Mouse (Mus musculus): ENCODE measurements around the gene Maob. TPM values are rescaled to one million over a fixed set of nuclear protein-coding genes. Genes with fewer than 3 reads are reported as not detected.

Gene Maob
- polyA plus RNA-seq (2015; fragmentation: Nextera tagmentation; extraction: Ambion mirVana), result 28.6 and 33.7 TPM in 2 replicates

- Histone ChIP-seq H3K27me3 (no peaks in the 10 kb centered on the region), H3K9me3 (replicated peaks) (no peaks in the 10 kb centered on the region), H3K27ac (peak within 1 kb of the TSS; percentile 43; the same call in 1 of the 2 replicates), H3K4me1 (replicated peaks) (no peaks in the 10 kb centered on the region), H3K36me3 (no peaks in the 10 kb centered on the region), H3K9ac (no peak within 1 kb of the TSS), H3K4me2 (peak within 1 kb of the TSS; percentile 30), H3K4me3 (replicated peaks) (peak within 1 kb of the TSS; percentile 26)
- 16% methylated on average over 18 of the region's 18 CpGs for WGBS (ENCODE audit: insufficient replicate concordance)
- no peak for DNase-seq
- ATAC-seq (ENCODE audit: low read depth), result peak; percentile 79
Measured at GRCm38 (mm10) chrX:16817261-16817769, at the start of gene Maob. TSS of gene Maob (minus strand) at chrX:16817366.

- H3K27me3 ChIP-seq, result no peaks in the 10 kb centered on the region
- no peak for ATAC-seq (ENCODE audit: low read depth)
- DNase-seq, result no peak
- no peak overlapping the region for H3K9ac ChIP-seq
- H3K9me3 ChIP-seq (replicated peaks), result no peaks in the 10 kb centered on the region
- no peaks in the 10 kb centered on the region for H3K4me1 ChIP-seq (replicated peaks)
- H3K4me3 ChIP-seq (replicated peaks), result no peak overlapping the region
- no peaks in the 10 kb centered on the region for H3K36me3 ChIP-seq
- no peak overlapping the region for H3K4me2 ChIP-seq
- H3K27ac ChIP-seq, result no peak overlapping the region
Measured at GRCm38 (mm10) chrX:16860244-16860643, 43.1 kb upstream of the Maob start.

- Histone ChIP-seq H3K9ac (no peak overlapping the region), H3K4me1 (replicated peaks) (no peaks in the 10 kb centered on the region), H3K9me3 (replicated peaks) (no peaks in the 10 kb centered on the region), H3K4me2 (no peak overlapping the region), H3K27ac (no peak overlapping the region), H3K4me3 (replicated peaks) (no peak overlapping the region), H3K36me3 (no peaks in the 10 kb centered on the region), H3K27me3 (no peaks in the 10 kb centered on the region)
- 78% methylated on average over 2 of the region's 2 CpGs for WGBS (ENCODE audit: insufficient replicate concordance)
- no peak for DNase-seq
- ATAC-seq (ENCODE audit: low read depth), result no peak
Measured at GRCm38 (mm10) chrX:16846034-16846433, 28.9 kb upstream of the Maob start.

- Histone ChIP-seq H3K27me3 (no peaks in the 10 kb centered on the region), H3K27ac (no peak overlapping the region), H3K4me3 (replicated peaks) (no peak overlapping the region), H3K9ac (no peak overlapping the region), H3K4me2 (no peak overlapping the region), H3K4me1 (replicated peaks) (no peaks in the 10 kb centered on the region), H3K36me3 (no peaks in the 10 kb centered on the region), H3K9me3 (replicated peaks) (no peaks in the 10 kb centered on the region)
- DNase-seq (no peak), ATAC-seq (ENCODE audit: low read depth) (no peak)
- WGBS (ENCODE audit: insufficient replicate concordance), result 31% methylated on average over 2 of the region's 2 CpGs
Measured at GRCm38 (mm10) chrX:16841443-16841842, 24.3 kb upstream of the Maob start.

- no peaks in the 10 kb centered on the region for H3K4me1 ChIP-seq (replicated peaks)
- DNase-seq (no peak), ATAC-seq (ENCODE audit: low read depth) (no peak)
- no peaks in the 10 kb centered on the region for H3K9me3 ChIP-seq (replicated peaks)
- 63% methylated on average over 1 of the region's 1 CpGs for WGBS (ENCODE audit: insufficient replicate concordance)
- H3K4me3 ChIP-seq (replicated peaks), result no peak overlapping the region
- H3K36me3 ChIP-seq, result no peaks in the 10 kb centered on the region
- no peak overlapping the region for H3K27ac ChIP-seq
- no peaks in the 10 kb centered on the region for H3K27me3 ChIP-seq
- no peak overlapping the region for H3K4me2 ChIP-seq
- no peak overlapping the region for H3K9ac ChIP-seq
Measured at GRCm38 (mm10) chrX:16837293-16837692, 20.1 kb upstream of the Maob start.

- H3K27me3 ChIP-seq, result no peaks in the 10 kb centered on the region
- DNase-seq (no peak), ATAC-seq (ENCODE audit: low read depth) (no peak)
- no peaks in the 10 kb centered on the region for H3K36me3 ChIP-seq
- no peak overlapping the region for H3K27ac ChIP-seq
- no peaks in the 10 kb centered on the region for H3K9me3 ChIP-seq (replicated peaks)
- no peak overlapping the region for H3K4me3 ChIP-seq (replicated peaks)
- no peak overlapping the region for H3K9ac ChIP-seq
- no peak overlapping the region for H3K4me2 ChIP-seq
- no peaks in the 10 kb centered on the region for H3K4me1 ChIP-seq (replicated peaks)
Measured at GRCm38 (mm10) chrX:16836488-16837082, 19.4 kb upstream of the Maob start.

GRCm38 (mm10) chrX:16826028-16826427 is 8.9 kb upstream of the Maob start:
- Histone ChIP-seq H3K36me3 (no peaks in the 10 kb centered on the region), H3K27ac (no peak overlapping the region), H3K9ac (no peak overlapping the region), H3K27me3 (no peaks in the 10 kb centered on the region), H3K9me3 (replicated peaks) (no peaks in the 10 kb centered on the region), H3K4me2 (no peak overlapping the region), H3K4me3 (replicated peaks) (no peak overlapping the region), H3K4me1 (replicated peaks) (no peaks in the 10 kb centered on the region)
- ATAC-seq (ENCODE audit: low read depth) (no peak), DNase-seq (no peak)
- WGBS (ENCODE audit: insufficient replicate concordance), result 64% methylated on average over 1 of the region's 1 CpGs

- Histone ChIP-seq H3K9ac (no peak overlapping the region), H3K9me3 (replicated peaks) (no peaks in the 10 kb centered on the region), H3K4me2 (peak overlapping the region; percentile 30), H3K4me3 (replicated peaks) (peak overlapping the region; percentile 26), H3K27me3 (no peaks in the 10 kb centered on the region), H3K4me1 (replicated peaks) (no peaks in the 10 kb centered on the region), H3K36me3 (no peaks in the 10 kb centered on the region), H3K27ac (no peak overlapping the region)
- DNase-seq, result no peak
- WGBS (ENCODE audit: insufficient replicate concordance), result 63% methylated on average over 3 of the region's 3 CpGs
- ATAC-seq (ENCODE audit: low read depth), result no peak
Measured at GRCm38 (mm10) chrX:16815965-16816364, 1.2 kb downstream of the Maob start.

GRCm38 (mm10) chrX:16812080-16812479 is 5.1 kb downstream of the Maob start:
- no peaks in the 10 kb centered on the region for H3K27me3 ChIP-seq
- DNase-seq (no peak), ATAC-seq (ENCODE audit: low read depth) (no peak)
- no peak overlapping the region for H3K9ac ChIP-seq
- H3K27ac ChIP-seq, result no peak overlapping the region
- no peaks in the 10 kb centered on the region for H3K4me1 ChIP-seq (replicated peaks)
- no peak overlapping the region for H3K4me2 ChIP-seq
- H3K4me3 ChIP-seq (replicated peaks), result no peak overlapping the region
- H3K36me3 ChIP-seq, result no peaks in the 10 kb centered on the region
- H3K9me3 ChIP-seq (replicated peaks), result no peaks in the 10 kb centered on the region
- 37% methylated on average over 3 of the region's 3 CpGs for WGBS (ENCODE audit: insufficient replicate concordance)

- no peaks in the 10 kb centered on the region for H3K27me3 ChIP-seq
- ATAC-seq (ENCODE audit: low read depth), result no peak
- WGBS (ENCODE audit: insufficient replicate concordance), result 50% methylated on average over 1 of the region's 1 CpGs
Measured at GRCm38 (mm10) chrX:16767453-16767852, 49.7 kb downstream of the Maob start.

GRCm38 (mm10) chrX:16766156-16766555 is 51.0 kb downstream of the Maob start:
- Histone ChIP-seq H3K4me3 (replicated peaks) (no peak overlapping the region), H3K4me1 (replicated peaks) (no peaks in the 10 kb centered on the region), H3K9ac (no peak overlapping the region), H3K27ac (no peak overlapping the region), H3K36me3 (no peaks in the 10 kb centered on the region), H3K9me3 (replicated peaks) (no peaks in the 10 kb centered on the region), H3K27me3 (no peaks in the 10 kb centered on the region), H3K4me2 (no peak overlapping the region)
- ATAC-seq (ENCODE audit: low read depth) (no peak), DNase-seq (no peak)
- WGBS (ENCODE audit: insufficient replicate concordance), result 60% methylated on average over 4 of the region's 4 CpGs

More at GRCm38 (mm10) chrX:16767453-16767852, 49.7 kb downstream of the Maob start:
- H3K36me3 ChIP-seq, result no peaks in the 10 kb centered on the region
- no peak overlapping the region for H3K4me2 ChIP-seq
- no peak overlapping the region for H3K9ac ChIP-seq
- no peak overlapping the region for H3K4me3 ChIP-seq (replicated peaks)
- H3K27ac ChIP-seq, result no peak overlapping the region
- no peaks in the 10 kb centered on the region for H3K9me3 ChIP-seq (replicated peaks)
- DNase-seq, result no peak
- H3K4me1 ChIP-seq (replicated peaks), result no peaks in the 10 kb centered on the region

- H3K4me3 ChIP-seq (replicated peaks), result no peak overlapping the region
- no peak for DNase-seq
- WGBS (ENCODE audit: insufficient replicate concordance), result 42% methylated on average over 3 of the region's 3 CpGs
- no peaks in the 10 kb centered on the region for H3K4me1 ChIP-seq (replicated peaks)
- H3K9ac ChIP-seq, result no peak overlapping the region
- H3K36me3 ChIP-seq, result no peaks in the 10 kb centered on the region
- H3K9me3 ChIP-seq (replicated peaks), result no peaks in the 10 kb centered on the region
- ATAC-seq (ENCODE audit: low read depth), result no peak
- H3K27ac ChIP-seq, result no peak overlapping the region
- no peak overlapping the region for H3K4me2 ChIP-seq
- H3K27me3 ChIP-seq, result no peaks in the 10 kb centered on the region
Measured at GRCm38 (mm10) chrX:16761430-16761829, 55.7 kb downstream of the Maob start.

Measured in liver, embryonic 13.5 days (tissue).